Mouse (Mus musculus) CD4-positive naive resting alpha-beta T cell, adult 76 days (primary cell): ENCODE measurements around the gene H2-M11. TPM values are rescaled to one million over a fixed set of nuclear protein-coding genes. Genes with fewer than 3 reads are reported as not detected.

Experiments
- total RNA-seq: library from RNA; stranded (reverse); gene quantifications from one replicate; pipeline ENCODE4 v1.2.4, GENCODE M21; 2023

Gene H2-M11
- total RNA-seq = not detected

DNA sequence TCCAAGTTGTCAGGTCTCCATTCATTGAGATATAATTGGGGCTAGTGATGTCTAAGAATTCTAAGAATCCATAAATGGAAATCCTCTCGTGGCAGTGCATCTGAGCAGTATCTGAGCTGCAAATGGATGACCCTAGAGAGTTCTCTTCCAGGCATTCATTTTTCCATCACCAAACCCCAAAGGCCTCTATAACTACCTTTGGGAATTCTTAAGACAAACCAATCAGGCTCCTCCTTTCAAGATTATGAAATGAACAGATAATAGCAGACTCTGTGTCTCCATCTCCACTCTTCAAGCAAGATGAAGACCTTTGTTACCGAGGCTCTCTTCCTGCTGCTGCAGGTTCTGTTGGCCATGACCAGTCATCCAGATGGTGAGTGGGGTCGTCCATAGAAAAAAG lies at the start of gene H2-M11:
Gene H2-M11 (plus strand): TSS at position 301 of the 400 bp plus-strand sequence.

Other genes starting within 250 kb of the H2-M11 start
- gene H2-M10.1, start 220.9 kb upstream of the H2-M11 start, total RNA-seq = not detected
- not detected for gene H2-M10.3, start 178.7 kb upstream of the H2-M11 start, total RNA-seq
- not detected for gene H2-M10.4, start 84.7 kb upstream of the H2-M11 start, total RNA-seq
- gene H2-M9, start 95.6 kb downstream of the H2-M11 start, total RNA-seq = not detected
- gene H2-M1, start 125.1 kb downstream of the H2-M11 start, total RNA-seq = not detected
- gene H2-M10.5, start 225.8 kb downstream of the H2-M11 start, total RNA-seq = not detected